Mouse (Mus musculus): ENCODE measurements at regions not wholly inside any gene's neighbourhood (a gene's known extent, or its start where the extent isn't known, plus 50 kb on each side); places are given as distances from the start of the nearest gene placed in this dataset.
A peak's percentile ranks its signal among the peaks of the same experiment; 100 is the strongest.

DNA sequence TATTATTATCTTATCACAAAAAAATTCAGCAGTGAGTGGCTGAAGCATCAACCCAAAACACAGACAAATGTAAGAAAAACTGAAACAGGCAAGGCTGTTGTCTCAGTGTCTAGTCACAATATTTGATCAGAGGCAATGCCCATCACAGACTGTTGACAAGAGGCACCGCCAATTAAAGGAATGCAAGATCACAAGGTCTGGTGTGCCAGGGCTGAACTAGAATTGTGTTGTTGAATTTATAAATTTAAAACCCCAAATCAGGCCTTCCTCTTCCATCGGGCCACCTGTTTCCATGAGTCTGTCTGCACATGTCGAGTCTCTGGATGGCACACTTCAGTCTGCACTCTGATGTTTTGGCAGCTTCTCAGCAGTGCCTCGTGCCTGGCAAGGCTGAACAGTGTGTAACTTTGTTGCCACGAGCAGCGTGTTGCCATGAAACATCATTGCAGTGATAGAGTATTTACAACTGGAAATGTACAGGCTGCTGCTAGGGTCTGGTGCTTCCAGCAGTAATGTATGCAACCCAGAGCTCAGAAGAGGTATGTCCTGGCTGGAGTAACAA is 91.9 kb downstream of the Gm10604 start:
- H3K4me2 ChIP-seq (replicated peaks; ENCODE audit: low read depth): no peak overlapping the region
- TF ChIP-seq CTCF (IDR thresholded peaks at IDR 0.05; ENCODE audit: low read depth): no peak
- H3K36me3 ChIP-seq (ENCODE audit: control insufficient read depth, insufficient read depth): no peaks in the 10 kb centered on the region
- no peak for ATAC-seq
- no peak overlapping the region for H3K9ac ChIP-seq (ENCODE audit: low read depth, low read length)
- no peaks in the 10 kb centered on the region for H3K27me3 ChIP-seq (replicated peaks; ENCODE audit: control insufficient read depth, insufficient read depth, low read length)
- 73% methylated on average over 6 of the region's 6 CpGs for WGBS
- no peaks in the 10 kb centered on the region for H3K9me3 ChIP-seq (ENCODE audit: control insufficient read depth)
- H3K4me1 ChIP-seq (replicated peaks; ENCODE audit: control insufficient read depth, insufficient read depth, low read length): no peaks in the 10 kb centered on the region
- H3K27ac ChIP-seq (ENCODE audit: low read depth, low read length): no peak overlapping the region
- H3K4me3 ChIP-seq (ENCODE audit: low read depth, low read length): no peak overlapping the region

DNA sequence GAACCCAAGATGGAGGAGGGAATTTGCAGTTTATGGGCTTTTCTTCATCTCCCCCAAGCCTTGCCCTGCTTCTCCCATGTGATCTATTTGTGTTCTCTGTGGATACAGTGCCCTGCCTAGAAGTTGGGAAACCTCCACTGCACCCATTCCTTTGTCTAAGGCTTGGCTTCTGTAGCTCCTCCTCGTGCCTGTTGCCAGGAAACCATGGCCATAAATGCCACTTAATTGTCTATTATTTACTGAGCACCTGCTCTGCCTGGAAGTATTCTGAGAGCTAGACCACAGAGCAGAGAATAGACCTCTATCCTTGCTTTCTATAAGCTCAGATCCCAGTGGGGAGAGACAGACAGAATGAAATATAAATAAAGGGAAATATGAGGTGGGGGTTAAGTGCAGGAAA is 93.7 kb downstream of the Gm10604 start:
- H3K9me3 ChIP-seq (ENCODE audit: control insufficient read depth): no peaks in the 10 kb centered on the region
- no peak overlapping the region for H3K4me3 ChIP-seq (ENCODE audit: low read depth, low read length)
- no peak overlapping the region for H3K27ac ChIP-seq (ENCODE audit: low read depth, low read length)
- no peak for TF ChIP-seq CTCF (IDR thresholded peaks at IDR 0.05; ENCODE audit: low read depth)
- no peaks in the 10 kb centered on the region for H3K27me3 ChIP-seq (replicated peaks; ENCODE audit: control insufficient read depth, insufficient read depth, low read length)
- 9% methylated on average over 1 of the region's 1 CpGs for WGBS
- H3K4me2 ChIP-seq (replicated peaks; ENCODE audit: low read depth): no peak overlapping the region
- no peak overlapping the region for H3K9ac ChIP-seq (ENCODE audit: low read depth, low read length)
- H3K4me1 ChIP-seq (replicated peaks; ENCODE audit: control insufficient read depth, insufficient read depth, low read length): no peaks in the 10 kb centered on the region
- no peaks in the 10 kb centered on the region for H3K36me3 ChIP-seq (ENCODE audit: control insufficient read depth, insufficient read depth)
- ATAC-seq: peak; percentile 86

DNA sequence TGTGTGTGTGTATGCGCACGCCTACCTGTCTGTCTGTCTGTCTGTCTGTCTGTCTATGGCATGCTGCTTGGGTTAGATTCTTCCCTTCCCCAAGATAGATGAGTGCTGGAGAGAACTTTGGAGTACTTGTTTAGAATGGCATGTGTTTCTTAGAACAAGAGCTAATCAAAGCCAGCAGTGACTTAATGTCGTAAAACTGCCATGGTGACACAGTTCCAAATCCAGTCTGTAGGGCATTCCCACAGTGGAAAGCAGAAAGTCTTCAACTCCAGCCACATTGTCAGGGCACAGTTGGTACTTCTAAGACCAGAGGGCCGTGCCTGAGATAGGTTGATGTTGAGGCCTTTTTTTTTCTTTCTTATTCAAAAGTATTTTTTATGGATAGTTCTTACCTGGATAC is 95.6 kb downstream of the Gm10604 start:
- Histone ChIP-seq H3K27ac (ENCODE audit: low read depth, low read length) (no peak overlapping the region), H3K27me3 (replicated peaks; ENCODE audit: control insufficient read depth, insufficient read depth, low read length) (no peaks in the 10 kb centered on the region), H3K4me2 (replicated peaks; ENCODE audit: low read depth) (no peak overlapping the region), H3K9ac (ENCODE audit: low read depth, low read length) (no peak overlapping the region), H3K36me3 (ENCODE audit: control insufficient read depth, insufficient read depth) (no peaks in the 10 kb centered on the region), H3K9me3 (ENCODE audit: control insufficient read depth) (no peaks in the 10 kb centered on the region), H3K4me3 (ENCODE audit: low read depth, low read length) (no peak overlapping the region), H3K4me1 (replicated peaks; ENCODE audit: control insufficient read depth, insufficient read depth, low read length) (no peaks in the 10 kb centered on the region)
- no peak; the same call in 1 of the 2 replicates for ATAC-seq
- TF ChIP-seq CTCF (IDR thresholded peaks at IDR 0.05; ENCODE audit: low read depth): no peak
- 73% methylated on average over 4 of the region's 4 CpGs for WGBS

DNA sequence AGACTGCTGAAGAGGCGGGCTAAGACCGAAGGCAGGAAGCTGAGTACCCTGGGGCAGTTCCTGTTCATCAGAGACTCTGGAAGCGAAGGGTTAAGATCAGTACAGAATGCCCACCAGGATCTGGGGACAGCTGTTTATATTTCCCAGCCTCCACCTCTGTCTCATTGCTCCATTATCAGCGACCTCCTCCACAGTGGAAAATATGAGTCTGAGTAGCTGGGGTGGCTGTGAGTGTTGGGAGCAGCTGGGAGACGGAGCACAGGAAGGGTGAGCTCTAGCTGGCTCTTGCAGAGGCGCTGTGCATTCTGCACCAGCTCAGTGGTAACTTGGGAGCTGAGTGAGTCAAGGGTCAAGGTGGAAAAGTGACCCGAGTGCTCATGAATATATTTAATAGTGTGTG is 96.2 kb downstream of the Gm10604 start:
- no peaks in the 10 kb centered on the region for H3K4me1 ChIP-seq (replicated peaks; ENCODE audit: control insufficient read depth, insufficient read depth, low read length)
- H3K9ac ChIP-seq (ENCODE audit: low read depth, low read length): no peak overlapping the region
- no peak overlapping the region for H3K27ac ChIP-seq (ENCODE audit: low read depth, low read length)
- H3K27me3 ChIP-seq (replicated peaks; ENCODE audit: control insufficient read depth, insufficient read depth, low read length): no peaks in the 10 kb centered on the region
- no peak overlapping the region for H3K4me3 ChIP-seq (ENCODE audit: low read depth, low read length)
- no peak for TF ChIP-seq CTCF (IDR thresholded peaks at IDR 0.05; ENCODE audit: low read depth)
- 0 out of 2 replicates have a peak, but pooled peaks have one; percentile 2 for ATAC-seq
- no peak overlapping the region for H3K4me2 ChIP-seq (replicated peaks; ENCODE audit: low read depth)
- H3K36me3 ChIP-seq (ENCODE audit: control insufficient read depth, insufficient read depth): no peaks in the 10 kb centered on the region
- no peaks in the 10 kb centered on the region for H3K9me3 ChIP-seq (ENCODE audit: control insufficient read depth)
- WGBS: 44% methylated on average over 7 of the region's 7 CpGs

DNA sequence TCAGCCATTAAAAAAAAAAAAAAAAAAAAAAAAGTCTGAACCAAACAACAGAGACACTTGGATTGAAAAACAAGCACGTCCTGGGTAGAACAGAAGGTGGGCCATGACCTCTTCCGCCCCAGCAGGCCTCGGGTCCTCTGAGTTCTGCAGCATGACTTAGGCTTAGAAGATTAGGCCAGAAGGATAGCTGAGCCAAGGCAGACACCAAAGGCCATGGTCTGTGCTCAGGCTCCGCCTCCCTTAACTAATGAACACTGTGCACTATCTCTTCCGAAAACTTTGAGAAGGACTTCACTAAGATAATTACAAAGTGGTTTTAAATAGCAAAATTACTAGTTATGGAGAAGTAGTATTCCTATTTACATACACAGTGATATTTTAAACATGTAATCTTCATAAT is 97.8 kb downstream of the Gm10604 start:
- H3K36me3 ChIP-seq (ENCODE audit: control insufficient read depth, insufficient read depth): no peaks in the 10 kb centered on the region
- no peak for TF ChIP-seq CTCF (IDR thresholded peaks at IDR 0.05; ENCODE audit: low read depth)
- ATAC-seq: no peak
- H3K27me3 ChIP-seq (replicated peaks; ENCODE audit: control insufficient read depth, insufficient read depth, low read length): no peaks in the 10 kb centered on the region
- no peaks in the 10 kb centered on the region for H3K9me3 ChIP-seq (ENCODE audit: control insufficient read depth)
- no peak overlapping the region for H3K9ac ChIP-seq (ENCODE audit: low read depth, low read length)
- WGBS: 76% methylated on average over 5 of the region's 5 CpGs
- no peak overlapping the region for H3K4me2 ChIP-seq (replicated peaks; ENCODE audit: low read depth)
- no peak overlapping the region for H3K4me3 ChIP-seq (ENCODE audit: low read depth, low read length)
- H3K4me1 ChIP-seq (replicated peaks; ENCODE audit: control insufficient read depth, insufficient read depth, low read length): no peaks in the 10 kb centered on the region
- no peak overlapping the region for H3K27ac ChIP-seq (ENCODE audit: low read depth, low read length)

DNA sequence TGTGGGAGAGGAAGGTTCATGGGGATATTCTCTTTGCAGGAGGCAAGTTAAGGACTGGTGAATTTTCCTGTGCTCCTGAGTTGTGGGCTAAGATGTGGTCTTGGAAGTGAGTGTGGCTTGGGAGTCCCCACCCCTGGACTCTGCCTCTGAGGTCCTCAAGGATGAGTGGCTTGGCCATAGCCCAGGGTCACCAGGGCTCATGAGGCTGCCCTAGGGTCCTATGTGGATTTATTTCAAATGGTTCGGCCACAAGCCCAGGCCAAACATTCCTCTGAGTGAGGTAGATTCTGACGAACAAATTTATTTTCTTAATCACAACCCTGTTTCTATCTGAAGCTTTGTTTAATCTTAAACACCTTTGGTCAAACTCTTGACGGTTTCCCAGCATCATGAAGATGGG is 98.4 kb downstream of the Gm10604 start:
- Histone ChIP-seq H3K36me3 (ENCODE audit: control insufficient read depth, insufficient read depth) (no peaks in the 10 kb centered on the region), H3K4me1 (replicated peaks; ENCODE audit: control insufficient read depth, insufficient read depth, low read length) (no peaks in the 10 kb centered on the region), H3K9me3 (ENCODE audit: control insufficient read depth) (no peaks in the 10 kb centered on the region), H3K27ac (ENCODE audit: low read depth, low read length) (no peak overlapping the region), H3K4me3 (ENCODE audit: low read depth, low read length) (no peak overlapping the region), H3K4me2 (replicated peaks; ENCODE audit: low read depth) (no peak overlapping the region), H3K9ac (ENCODE audit: low read depth, low read length) (no peak overlapping the region), H3K27me3 (replicated peaks; ENCODE audit: control insufficient read depth, insufficient read depth, low read length) (no peaks in the 10 kb centered on the region)
- no peak for TF ChIP-seq CTCF (IDR thresholded peaks at IDR 0.05; ENCODE audit: low read depth)
- no peak for ATAC-seq
- 83% methylated on average over 3 of the region's 3 CpGs for WGBS

DNA sequence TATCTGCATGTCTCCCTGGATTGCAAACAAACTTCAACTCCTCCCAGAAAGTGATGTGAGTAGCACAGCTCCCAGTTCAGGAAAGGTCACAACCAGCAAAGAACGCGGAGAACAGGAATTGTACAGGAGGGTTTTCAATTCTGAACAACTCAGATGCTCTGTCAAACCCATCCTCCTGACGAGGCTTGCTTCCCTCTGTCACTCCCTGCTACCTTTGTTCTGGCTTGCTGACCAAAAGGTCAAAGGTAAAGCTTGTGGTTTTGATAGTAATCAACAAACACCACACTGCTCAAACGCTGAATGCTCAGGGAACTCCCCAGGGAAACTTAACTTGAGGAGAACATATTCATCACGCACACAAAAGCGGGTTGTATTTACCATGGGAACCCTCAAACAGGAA is 102.4 kb downstream of the Gm10604 start:
- Histone ChIP-seq H3K4me3 (ENCODE audit: low read depth, low read length) (no peak overlapping the region), H3K4me2 (replicated peaks; ENCODE audit: low read depth) (no peak overlapping the region), H3K27ac (ENCODE audit: low read depth, low read length) (no peak overlapping the region), H3K27me3 (replicated peaks; ENCODE audit: control insufficient read depth, insufficient read depth, low read length) (no peaks in the 10 kb centered on the region), H3K9ac (ENCODE audit: low read depth, low read length) (no peak overlapping the region), H3K36me3 (ENCODE audit: control insufficient read depth, insufficient read depth) (no peaks in the 10 kb centered on the region), H3K9me3 (ENCODE audit: control insufficient read depth) (no peaks in the 10 kb centered on the region), H3K4me1 (replicated peaks; ENCODE audit: control insufficient read depth, insufficient read depth, low read length) (no peaks in the 10 kb centered on the region)
- WGBS: 60% methylated on average over 6 of the region's 6 CpGs
- TF ChIP-seq CTCF (IDR thresholded peaks at IDR 0.05; ENCODE audit: low read depth): no peak
- no peak for ATAC-seq
